8 mouse cellular contexts compared by ENCODE assay signal in genomic region chr5:129063792-129064087, GRCm38 (mm10). TPM values are rescaled to one million over a fixed set of nuclear protein-coding genes. Genes with fewer than 3 reads are reported as not detected.
DNase-seq lines count a peak whose midpoint lies in the region; ATAC-seq lines count a peak whose summit lies in the region.

No protein-coding gene starts in this region.

- 0 out of 2 replicates have a peak, but pooled peaks have one; percentile 1 for ATAC-seq in kidney, embryonic 15.5 days (replicated peaks; ENCODE audit: low FRiP score)
- no peak for ATAC-seq in embryonic facial prominence, embryonic 12.5 days (ENCODE audit: insufficient number of reproducible peaks, insufficient read depth, low FRiP score, low TSS enrichment)
- no peak for ATAC-seq in hindbrain, embryonic 14.5 days (ENCODE audit: low FRiP score)
- ATAC-seq in midbrain, embryonic 16.5 days, result peak; percentile 67
- no peak for ATAC-seq in granulocyte monocyte progenitor cell, adult 5-6 weeks (replicated peaks; ENCODE audit: poor library complexity, severe bottlenecking)

- 30% methylated on average over 8 of the region's 8 CpGs for WGBS in kidney, embryonic 15.5 days
- WGBS in embryonic facial prominence, embryonic 12.5 days, result 51% methylated on average over 8 of the region's 8 CpGs
- WGBS in hindbrain, embryonic 14.5 days, result 45% methylated on average over 8 of the region's 8 CpGs
- WGBS in midbrain, embryonic 16.5 days, result 47% methylated on average over 8 of the region's 8 CpGs

- H3K9me3 ChIP-seq in kidney, embryonic 15.5 days (replicated peaks), result no peaks in the 10 kb centered on the region
- no peaks in the 10 kb centered on the region for H3K9me3 ChIP-seq in embryonic facial prominence, embryonic 12.5 days
- no peaks in the 10 kb centered on the region for H3K9me3 ChIP-seq in hindbrain, embryonic 14.5 days (ENCODE audit: control insufficient read depth, low read length)
- no peaks in the 10 kb centered on the region for H3K9me3 ChIP-seq in midbrain, embryonic 16.5 days (replicated peaks; ENCODE audit: control insufficient read depth, low read length, poor library complexity, severe bottlenecking)

- H3K4me2 ChIP-seq in kidney, embryonic 15.5 days, result peak overlapping the region; percentile 55
- H3K4me2 ChIP-seq in embryonic facial prominence, embryonic 12.5 days (replicated peaks), result peak overlapping the region; percentile 44
- peak overlapping the region; percentile 53 for H3K4me2 ChIP-seq in hindbrain, embryonic 14.5 days (replicated peaks)
- peak overlapping the region; percentile 64 for H3K4me2 ChIP-seq in midbrain, embryonic 16.5 days (ENCODE audit: low read length)

- H3K4me3 ChIP-seq in kidney, embryonic 15.5 days (replicated peaks), result peak overlapping the region; percentile 30
- H3K4me3 ChIP-seq in embryonic facial prominence, embryonic 12.5 days, result no peak overlapping the region
- H3K4me3 ChIP-seq in hindbrain, embryonic 14.5 days (replicated peaks; ENCODE audit: low read length), result 0 out of 2 replicates have a peak overlapping the region, but pooled peaks have one; percentile 13
- peak overlapping the region; percentile 27 for H3K4me3 ChIP-seq in midbrain, embryonic 16.5 days (ENCODE audit: low read depth, low read length)

- H3K9ac ChIP-seq in kidney, embryonic 15.5 days, result no peak overlapping the region
- H3K9ac ChIP-seq in embryonic facial prominence, embryonic 12.5 days, result no peak overlapping the region
- no peak overlapping the region for H3K9ac ChIP-seq in hindbrain, embryonic 14.5 days
- H3K9ac ChIP-seq in midbrain, embryonic 16.5 days (ENCODE audit: low read depth, low read length), result peak overlapping the region; percentile 28

- H3K36me3 ChIP-seq in kidney, embryonic 15.5 days, result no peaks in the 10 kb centered on the region
- H3K36me3 ChIP-seq in embryonic facial prominence, embryonic 12.5 days, result no peaks in the 10 kb centered on the region
- H3K36me3 ChIP-seq in hindbrain, embryonic 14.5 days (replicated peaks; ENCODE audit: control insufficient read depth, insufficient read depth), result no peaks in the 10 kb centered on the region
- no peaks in the 10 kb centered on the region for H3K36me3 ChIP-seq in midbrain, embryonic 16.5 days (ENCODE audit: control insufficient read depth, insufficient read depth, low read length)

- no peak for DNase-seq in kidney, postnatal 4 days
- no peak for DNase-seq in hindbrain, embryonic 14.5 days (ENCODE audit: low spot score)
- DNase-seq in thymus, postnatal 4 days, result no peak
- no peak for DNase-seq in urinary bladder, postnatal 14 days (ENCODE audit: low spot score)

- H3K4me1 ChIP-seq in kidney, embryonic 15.5 days, result peaks cover 32% of the 10 kb centered on the region
- peaks cover 3% of the 10 kb centered on the region; the same call in 1 of the 2 replicates for H3K4me1 ChIP-seq in embryonic facial prominence, embryonic 12.5 days
- H3K4me1 ChIP-seq in hindbrain, embryonic 14.5 days (replicated peaks; ENCODE audit: control insufficient read depth, insufficient read depth, low read length), result 0 out of 2 replicates have a peak, but pooled peaks cover 3% of the 10 kb centered on the region
- H3K4me1 ChIP-seq in midbrain, embryonic 16.5 days (ENCODE audit: control insufficient read depth, insufficient read depth, low read length), result peaks cover 5% of the 10 kb centered on the region; the same call in 1 of the 2 replicates

- H3K27me3 ChIP-seq in kidney, embryonic 15.5 days, result peaks cover 32% of the 10 kb centered on the region
- no peaks in the 10 kb centered on the region for H3K27me3 ChIP-seq in embryonic facial prominence, embryonic 12.5 days
- no peaks in the 10 kb centered on the region for H3K27me3 ChIP-seq in hindbrain, embryonic 14.5 days (ENCODE audit: control insufficient read depth, insufficient read depth, low read length)
- H3K27me3 ChIP-seq in midbrain, embryonic 16.5 days (ENCODE audit: control insufficient read depth, insufficient read depth, low read depth, low read length), result no peaks in the 10 kb centered on the region

- no peak overlapping the region for H3K27ac ChIP-seq in kidney, embryonic 15.5 days
- no peak overlapping the region for H3K27ac ChIP-seq in embryonic facial prominence, embryonic 12.5 days
- no peak overlapping the region for H3K27ac ChIP-seq in hindbrain, embryonic 14.5 days
- no peak overlapping the region for H3K27ac ChIP-seq in midbrain, embryonic 16.5 days (ENCODE audit: low read length)

RNA-seq across cellular contexts. Expression of gene Adgrd1, which starts 32.8 kb away (rescaled TPM):
- 1.4 and 1.8 TPM in 2 replicates for polyA plus RNA-seq in kidney, embryonic 15.5 days (2015; fragmentation: Nextera tagmentation; extraction: Ambion mirVana)
- 0.03 TPM in 1 of 2 replicates, not detected in the other for polyA plus RNA-seq in embryonic facial prominence, embryonic 12.5 days (2016; fragmentation: Nextera tagmentation; extraction: Ambion mirVana)
- polyA plus RNA-seq in hindbrain, embryonic 14.5 days (2014; fragmentation: Nextera tagmentation; extraction: Ambion mirVana), result 0.12 and 0.18 TPM in 2 replicates
- 0.11 and 0.21 TPM in 2 replicates for polyA plus RNA-seq in midbrain, embryonic 16.5 days (2015; fragmentation: Nextera tagmentation; extraction: Ambion mirVana)
- 1.1 TPM in 1 of 2 replicates, not detected in the other for total RNA-seq in granulocyte monocyte progenitor cell, adult 5-6 weeks (2014; fragmentation: Nextera tagmentation)
- 0.34 and 0.62 TPM in 2 replicates for total RNA-seq in granulocyte monocyte progenitor cell, adult 5-6 weeks (2017)

RNA-seq across cellular contexts. Expression of gene Ran, which starts 43.9 kb away (rescaled TPM):
- polyA plus RNA-seq in kidney, embryonic 15.5 days (2015; fragmentation: Nextera tagmentation; extraction: Ambion mirVana), result 657 and 728 TPM in 2 replicates
- 630 and 652 TPM in 2 replicates for polyA plus RNA-seq in embryonic facial prominence, embryonic 12.5 days (2016; fragmentation: Nextera tagmentation; extraction: Ambion mirVana)
- polyA plus RNA-seq in hindbrain, embryonic 14.5 days (2014; fragmentation: Nextera tagmentation; extraction: Ambion mirVana), result 343 and 359 TPM in 2 replicates
- polyA plus RNA-seq in midbrain, embryonic 16.5 days (2015; fragmentation: Nextera tagmentation; extraction: Ambion mirVana), result 329 and 357 TPM in 2 replicates
- total RNA-seq in granulocyte monocyte progenitor cell, adult 5-6 weeks (2014; fragmentation: Nextera tagmentation), result 440 and 513 TPM in 2 replicates
- 599 and 620 TPM in 2 replicates for total RNA-seq in granulocyte monocyte progenitor cell, adult 5-6 weeks (2017)

RNA-seq across cellular contexts. Expression of gene Stx2, which starts 55.4 kb away (rescaled TPM):
- polyA plus RNA-seq in kidney, embryonic 15.5 days (2015; fragmentation: Nextera tagmentation; extraction: Ambion mirVana), result 35.0 and 36.6 TPM in 2 replicates
- 36.2 and 40.7 TPM in 2 replicates for polyA plus RNA-seq in embryonic facial prominence, embryonic 12.5 days (2016; fragmentation: Nextera tagmentation; extraction: Ambion mirVana)
- 15.0 and 15.2 TPM in 2 replicates for polyA plus RNA-seq in hindbrain, embryonic 14.5 days (2014; fragmentation: Nextera tagmentation; extraction: Ambion mirVana)
- polyA plus RNA-seq in midbrain, embryonic 16.5 days (2015; fragmentation: Nextera tagmentation; extraction: Ambion mirVana), result 14.8 TPM in 2 replicates
- 7.5 and 23.0 TPM in 2 replicates for total RNA-seq in granulocyte monocyte progenitor cell, adult 5-6 weeks (2014; fragmentation: Nextera tagmentation)
- 10.9 and 12.6 TPM in 2 replicates for total RNA-seq in granulocyte monocyte progenitor cell, adult 5-6 weeks (2017)

Comparison
In these comparisons a context has a peak if more than half of its experiments do, and no peak if none do; other contexts are left out.
1. ATAC-seq: peak in kidney, embryonic 15.5 days (single experiment) and midbrain, embryonic 16.5 days (single experiment); none in embryonic facial prominence, embryonic 12.5 days (single experiment), hindbrain, embryonic 14.5 days (single experiment) and granulocyte monocyte progenitor cell, adult 5-6 weeks (single experiment).
2. Peak in every context shown above with its lines, with median percentiles within 50 percentile points of each other: H3K4me2 ChIP-seq.